Mouse (Mus musculus): ENCODE measurements around the gene Lonp1.
A peak's percentile ranks its signal among the peaks of the same experiment; 100 is the strongest.
"Not testable (repeated sequence)": the region's sequence is repeated elsewhere in the genome, so short reads cannot be mapped to it uniquely, and the experiment has no call there.

Gene Lonp1

DNA sequence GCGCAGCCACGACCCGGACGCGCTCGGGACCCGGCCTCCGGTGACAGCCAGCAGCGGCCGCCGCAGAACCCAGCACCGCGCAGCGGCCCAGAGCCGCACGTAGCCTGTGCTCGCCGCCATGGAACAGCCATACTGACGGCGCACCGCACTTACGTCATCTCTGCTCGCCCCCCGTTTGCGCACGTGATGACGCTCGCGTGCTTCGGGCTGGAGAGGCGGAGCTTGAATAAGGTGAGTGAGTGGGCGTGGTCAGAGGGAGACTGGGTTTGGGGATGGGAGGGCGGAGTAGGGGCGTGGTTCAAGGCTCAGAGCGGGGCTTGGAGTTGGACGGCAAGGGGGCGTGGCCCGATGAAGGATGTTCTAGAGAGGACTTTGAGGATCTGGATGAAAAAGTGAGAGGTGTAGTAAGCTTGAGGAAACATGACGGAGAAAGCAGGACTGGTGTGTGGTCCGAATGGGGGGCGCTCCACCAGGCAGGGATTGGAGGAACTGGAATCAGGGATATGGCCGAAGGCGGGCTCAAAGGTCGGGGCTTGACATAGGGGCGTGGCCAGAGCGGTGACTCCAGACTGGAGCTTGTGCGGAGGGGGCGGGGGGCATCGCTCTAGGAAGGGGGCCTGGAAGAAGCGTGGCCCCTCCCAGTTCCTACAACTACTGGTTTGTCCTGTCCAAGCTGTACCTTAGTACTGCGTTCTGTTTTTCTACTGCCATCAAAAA, at the start of gene Lonp1:
Lonp1 (minus strand) TSS at position 134 of the 717 bp plus-strand sequence.
- DNase-seq: peak; percentile 97

DNA sequence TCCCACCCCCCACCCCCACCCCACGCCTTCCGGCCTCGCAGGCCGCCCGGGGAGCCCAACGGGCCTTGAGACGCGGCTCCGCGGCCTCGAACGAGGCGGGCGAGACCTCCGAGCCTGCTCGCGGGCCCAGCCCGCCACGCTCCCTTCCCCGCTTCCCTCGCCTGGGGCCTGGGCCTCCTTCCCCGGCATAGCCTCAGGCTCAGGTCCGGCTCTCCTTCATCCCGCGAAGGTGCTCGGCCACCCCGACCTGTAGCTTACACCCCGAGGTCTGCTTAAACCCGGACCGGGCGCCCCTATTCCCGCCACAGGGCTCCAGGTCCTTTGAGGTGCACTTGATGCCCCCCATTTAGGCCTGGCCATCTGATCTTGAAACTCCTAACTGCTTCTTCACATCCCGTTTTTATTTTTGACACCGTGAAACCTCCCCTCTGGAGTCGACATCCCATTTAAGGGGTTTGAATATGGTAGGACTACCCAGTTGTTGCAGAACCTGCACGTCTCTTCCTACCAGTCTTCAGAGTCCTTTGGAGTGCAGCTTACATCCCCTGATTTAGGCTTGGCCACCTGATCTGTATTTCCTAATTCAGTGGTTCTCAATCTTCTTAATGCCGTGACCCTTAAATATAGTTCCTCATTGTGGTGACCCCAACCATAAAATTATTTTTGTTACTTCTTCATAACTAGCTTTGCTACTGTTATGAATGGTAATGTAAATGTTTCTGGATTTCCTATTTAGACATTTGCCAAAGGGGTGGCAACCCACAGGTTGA, 47.1 kb upstream of the Lonp1 start:
- no peak for DNase-seq

DNA sequence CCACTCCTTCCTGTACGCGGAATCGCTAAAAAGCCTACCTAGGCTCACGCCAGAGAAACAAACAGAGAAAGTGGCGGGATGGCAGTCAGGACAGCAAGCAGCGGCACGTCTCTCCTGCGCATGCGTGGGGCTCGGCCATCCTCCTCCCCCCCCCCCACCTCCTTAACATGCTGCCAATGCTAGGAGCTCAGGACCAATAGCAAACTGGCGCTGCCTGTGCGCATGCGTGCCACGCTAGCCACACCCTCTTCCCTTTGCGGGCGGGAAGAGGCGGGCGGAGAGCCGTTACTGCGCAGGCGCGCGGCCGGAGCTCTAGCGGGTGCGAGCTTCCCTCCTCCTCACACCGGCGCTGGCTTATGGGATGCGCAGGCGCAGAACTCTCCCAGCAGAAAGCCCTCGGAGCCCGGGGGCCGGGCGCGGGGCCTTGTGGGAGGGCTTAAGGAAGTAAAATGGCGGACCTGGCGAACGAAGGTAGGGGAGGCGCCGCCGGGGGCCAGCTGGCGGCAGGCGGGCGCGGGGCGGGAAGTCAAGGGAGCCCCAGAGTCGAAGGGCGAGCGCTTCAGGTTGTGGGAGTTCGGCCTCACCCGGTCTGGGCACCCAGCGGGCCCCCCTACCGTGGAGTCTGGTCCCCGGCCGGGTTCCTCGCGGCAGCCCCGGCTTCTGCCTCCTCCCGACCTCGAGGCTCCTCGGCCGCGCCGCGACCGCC, 46.4 kb upstream of the Lonp1 start, which contains the start of gene Ranbp3:
Ranbp3 (plus strand) TSS at position 354 of the 706 bp plus-strand sequence.
- DNase-seq: peak; percentile 100

DNA sequence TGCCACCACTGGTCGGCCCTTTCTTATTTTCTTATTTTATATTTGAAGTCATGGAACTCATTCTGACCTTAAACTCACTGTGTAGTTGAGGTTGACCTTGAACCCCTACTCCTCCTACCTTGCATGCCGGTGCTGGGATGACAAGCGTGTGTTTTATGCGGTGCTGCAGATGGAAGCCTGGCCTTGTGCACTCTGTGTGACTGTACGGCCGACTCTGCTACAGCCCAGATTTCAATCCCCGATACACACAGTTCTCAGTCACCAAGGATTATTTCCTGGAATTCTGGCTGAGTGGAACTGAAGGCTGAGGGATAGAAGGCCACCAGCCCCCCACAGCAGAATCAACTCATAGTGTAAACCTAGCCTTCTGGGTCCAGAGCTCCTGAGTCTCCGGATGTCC, 43.1 kb upstream of the Lonp1 start:
- DNase-seq: no peak

DNA sequence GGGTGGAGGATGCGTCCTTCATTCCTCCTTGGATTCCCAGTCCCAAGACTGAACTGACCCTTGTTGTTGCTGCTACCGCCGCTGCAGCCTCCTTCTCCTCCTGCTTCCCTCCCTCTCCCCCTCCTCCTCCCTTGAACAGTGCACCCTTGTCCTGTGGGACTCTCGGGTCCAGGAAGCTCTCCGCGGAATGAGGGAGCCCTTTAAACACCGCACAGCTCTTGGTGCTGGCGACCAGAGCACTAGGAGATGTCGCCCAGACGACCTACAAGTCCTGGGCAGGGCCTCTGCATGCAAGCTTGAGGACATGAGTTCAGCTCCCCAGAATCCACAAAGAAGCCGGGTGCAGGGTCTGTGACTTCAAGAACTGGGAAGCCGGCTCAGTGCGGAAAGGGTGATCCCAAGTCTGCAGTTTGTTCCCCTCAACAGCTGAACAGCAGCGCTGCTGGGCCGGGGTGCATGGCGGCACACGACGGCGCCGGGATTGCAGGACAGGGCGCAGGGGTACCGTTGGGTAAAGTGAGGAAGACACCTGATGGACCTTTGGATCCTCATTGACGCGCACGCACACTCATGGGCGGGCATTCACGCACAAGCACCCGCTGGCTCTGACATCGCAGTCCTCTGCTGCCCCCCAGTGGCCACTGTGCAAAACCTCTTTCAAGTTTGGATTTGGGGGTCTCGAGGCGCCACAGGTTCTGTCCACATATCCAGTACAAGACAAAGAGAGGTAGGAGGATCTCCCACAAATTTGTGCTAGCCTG, 41.9 kb upstream of the Lonp1 start:
- DNase-seq: peak; percentile 87

DNA sequence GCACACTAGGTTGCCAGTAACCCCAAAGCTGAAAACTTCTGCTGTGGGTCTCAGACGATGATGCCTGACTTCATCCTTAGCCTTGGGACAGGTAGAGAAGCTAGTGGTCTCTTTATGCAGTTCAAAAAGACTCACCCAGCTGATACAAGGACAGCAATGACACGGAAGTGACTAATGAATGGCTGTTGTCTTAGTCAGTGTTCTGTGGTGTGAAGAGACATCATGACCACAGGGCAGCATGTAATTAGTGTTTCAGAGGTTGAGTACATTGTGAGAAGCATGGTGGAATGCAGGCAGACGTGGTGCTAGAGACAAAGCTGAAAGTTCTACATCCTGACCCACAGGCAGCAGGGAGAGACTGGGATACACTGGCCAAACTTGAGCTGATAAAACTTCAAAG, 40.9 kb upstream of the Lonp1 start:
- DNase-seq: no peak

DNA sequence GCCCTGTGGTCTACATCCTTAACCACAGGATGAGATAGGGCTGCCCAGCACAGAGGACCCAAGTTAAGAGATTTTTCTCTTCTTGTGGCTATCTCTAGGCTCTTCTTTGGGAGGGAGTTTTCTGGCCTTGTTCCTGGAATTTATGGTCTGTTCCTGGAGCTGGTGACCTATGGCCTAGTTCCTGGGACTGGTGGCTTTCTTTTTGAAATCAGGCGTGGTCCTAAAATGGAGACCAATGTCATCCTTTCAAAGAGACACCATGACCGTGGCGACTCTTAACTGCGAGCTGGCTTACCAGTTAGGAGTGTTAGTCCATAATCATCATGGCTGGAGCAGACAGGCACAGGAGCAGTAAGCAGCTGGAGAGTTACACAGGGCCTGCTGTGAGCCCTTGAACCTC, 39.7 kb upstream of the Lonp1 start:
- no peak for DNase-seq

DNA sequence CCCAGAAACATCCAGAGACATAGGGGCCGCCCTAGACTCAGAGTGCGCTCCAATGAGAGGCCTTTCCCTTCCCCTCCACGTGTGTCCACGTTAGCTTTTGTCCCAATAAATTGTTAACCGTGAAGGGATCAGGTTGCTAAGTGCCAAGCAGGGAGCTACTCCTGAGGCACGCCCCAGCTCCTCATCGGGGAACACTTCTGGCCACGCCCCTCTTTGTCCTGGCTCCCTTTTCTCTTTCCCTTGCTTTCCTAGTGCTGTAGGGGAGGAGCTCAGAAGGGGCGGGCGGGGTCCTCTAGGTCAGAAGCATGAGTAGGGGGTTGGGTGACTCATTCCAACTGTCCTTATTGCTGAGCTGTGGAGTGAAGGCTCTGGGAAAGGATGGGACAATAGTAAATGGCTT, 37.6 kb upstream of the Lonp1 start:
- DNase-seq: no peak

DNA sequence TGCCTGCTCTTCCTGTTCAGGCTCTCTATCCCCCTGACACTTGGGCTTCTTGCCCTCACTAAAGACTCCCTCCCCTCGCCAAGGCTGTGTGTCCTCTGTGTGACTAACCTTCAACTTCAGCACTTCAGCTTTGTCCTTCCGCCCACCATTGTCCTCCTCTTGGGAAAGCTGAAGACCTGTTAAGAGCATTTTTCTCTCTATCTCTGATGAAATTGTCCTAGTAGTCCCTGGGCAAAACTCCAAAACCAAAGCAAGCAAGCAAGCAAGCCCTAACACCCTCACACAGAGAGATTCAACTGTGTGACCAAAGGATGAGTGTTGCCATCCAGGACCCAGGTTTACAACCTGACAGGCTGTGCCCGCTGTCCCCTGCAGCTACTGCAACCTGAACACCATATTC, 37.0 kb upstream of the Lonp1 start:
- DNase-seq: no peak

DNA sequence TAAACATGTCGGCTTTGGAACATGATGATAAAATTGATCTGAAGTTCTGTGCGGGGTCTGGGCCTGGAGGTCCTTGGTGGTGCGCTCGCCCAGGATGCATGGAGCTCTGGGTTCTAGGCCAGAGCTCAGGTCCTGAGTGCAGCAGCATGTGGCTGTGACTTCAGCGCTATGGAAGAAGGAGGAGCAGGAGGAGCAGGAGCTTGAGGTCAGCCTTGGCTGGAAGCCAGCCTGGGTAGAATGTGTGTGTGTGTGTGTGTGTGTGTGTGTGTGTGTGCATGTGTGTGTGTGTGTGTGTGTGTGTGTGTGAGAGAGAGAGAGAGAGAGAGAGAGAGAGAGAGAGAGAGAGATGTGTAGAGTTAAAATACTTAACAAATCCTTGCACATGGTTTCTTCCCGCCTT, 29.5 kb upstream of the Lonp1 start:
- no peak for DNase-seq

DNA sequence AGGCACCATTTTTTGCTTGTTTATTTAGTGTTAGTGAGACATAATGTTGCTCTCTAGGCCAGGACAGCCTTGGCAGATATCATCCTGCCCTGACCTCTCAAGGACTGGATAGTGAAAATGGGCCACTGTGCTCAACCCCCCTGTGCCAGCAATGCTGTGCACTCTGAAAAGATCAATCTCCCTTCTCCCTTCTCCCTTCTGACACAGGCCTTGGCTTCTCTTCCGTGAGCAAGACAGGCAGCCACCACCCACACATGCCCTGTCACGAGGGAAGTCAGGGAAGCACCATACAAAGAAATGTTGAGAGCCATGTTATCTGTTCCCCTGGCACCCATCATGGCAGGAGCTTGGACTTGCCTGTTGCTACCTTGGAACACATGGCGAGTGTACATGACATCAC, 28.6 kb upstream of the Lonp1 start:
- DNase-seq: no peak

DNA sequence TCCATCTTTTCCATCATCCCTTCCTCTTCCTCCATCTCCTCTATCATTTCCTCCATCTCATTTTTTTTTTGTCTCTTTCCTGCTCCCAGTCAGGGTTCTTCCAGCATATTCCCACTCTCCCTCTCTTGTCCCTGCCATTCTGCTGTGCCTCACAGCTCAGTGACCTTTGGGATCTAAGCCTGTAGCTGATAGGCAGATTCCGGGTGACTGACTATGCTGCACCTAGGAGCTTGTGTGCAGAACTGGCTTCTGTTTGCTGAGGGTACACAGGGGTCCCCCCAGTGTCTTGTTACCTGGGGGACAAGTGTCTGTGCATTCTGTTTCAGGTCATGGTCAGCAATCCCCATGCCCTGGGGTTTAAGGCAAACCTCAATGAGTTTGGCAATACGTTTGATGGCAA, 28.1 kb upstream of the Lonp1 start:
- DNase-seq: no peak

DNA sequence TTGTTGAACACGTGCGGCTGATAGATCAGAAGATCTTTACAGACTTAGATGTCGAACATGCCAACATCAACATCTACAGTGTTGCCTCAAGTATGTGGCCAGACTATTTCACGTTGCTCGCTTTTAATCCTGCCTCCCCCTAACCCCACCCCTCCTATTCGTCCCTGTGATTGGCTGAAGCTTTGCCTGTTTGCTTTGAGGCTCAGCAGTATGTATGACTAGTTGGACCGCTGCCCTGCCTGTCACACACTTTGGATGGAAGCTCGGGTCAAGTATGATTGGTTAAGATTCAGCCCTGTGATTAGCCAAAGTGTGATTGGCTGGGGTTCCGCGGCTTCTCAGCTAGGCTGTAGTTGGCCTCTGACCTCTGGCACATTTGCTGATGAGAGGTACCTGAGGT, 25.1 kb upstream of the Lonp1 start:
- DNase-seq: no peak

DNA sequence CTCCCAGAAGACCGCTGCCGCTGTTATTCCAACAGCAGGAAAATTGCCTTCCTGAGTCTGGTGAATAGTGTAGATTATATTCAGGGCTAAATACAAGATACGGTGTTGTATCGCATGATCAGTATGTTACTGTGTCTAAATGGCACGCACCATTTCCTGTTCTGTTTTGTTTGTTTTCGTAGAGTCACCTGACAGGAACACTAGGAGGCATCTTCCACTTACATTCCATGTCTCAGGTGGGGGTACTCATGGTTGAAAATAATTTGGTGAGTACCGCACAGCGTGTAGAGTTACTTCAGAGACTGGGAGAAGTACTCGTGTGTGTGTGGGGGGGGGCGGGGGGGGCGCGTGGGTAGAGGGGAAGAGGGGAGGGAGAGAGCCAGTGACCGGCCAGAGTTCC, 20.9 kb upstream of the Lonp1 start:
- no peak for DNase-seq

DNA sequence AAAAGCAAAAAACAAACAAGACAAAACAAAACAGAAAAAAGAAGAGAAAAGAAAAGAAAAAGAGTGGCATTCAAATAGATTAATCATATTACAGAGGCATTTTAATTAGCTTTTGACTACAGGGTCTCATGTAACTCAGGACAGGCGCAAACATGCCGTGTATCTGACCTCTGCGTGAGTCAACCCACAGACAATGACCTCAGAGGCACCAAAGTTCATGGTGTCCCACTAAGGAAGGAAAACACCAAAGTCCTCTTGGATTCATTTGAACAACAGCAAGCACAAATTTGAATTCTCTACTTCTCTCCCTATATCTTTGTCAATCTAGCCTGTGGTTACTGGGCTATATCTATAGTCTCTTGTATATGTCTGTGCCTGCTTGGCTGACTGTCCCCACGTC, 16.6 kb upstream of the Lonp1 start:
- no peak for DNase-seq

DNA sequence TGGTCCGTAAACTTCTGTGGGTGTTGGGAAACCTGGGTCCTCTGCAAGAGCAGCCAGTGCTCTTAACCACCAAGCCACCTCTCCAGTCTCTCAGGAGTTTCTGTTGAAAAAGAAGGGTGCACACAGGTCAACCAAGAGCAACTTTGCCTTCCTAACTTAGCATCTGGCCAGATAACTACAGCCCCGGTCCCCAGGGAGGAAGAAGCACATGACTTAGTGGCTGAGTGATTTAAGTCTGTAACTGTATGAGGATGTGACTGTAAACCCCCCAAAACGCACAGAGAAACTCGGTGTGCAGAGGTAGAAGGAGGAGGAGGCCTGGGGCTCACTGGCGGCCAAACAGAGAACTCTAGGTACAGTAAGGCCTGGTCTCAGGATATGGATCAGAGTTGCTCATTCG, 7.3 kb upstream of the Lonp1 start:
- no peak for DNase-seq

DNA sequence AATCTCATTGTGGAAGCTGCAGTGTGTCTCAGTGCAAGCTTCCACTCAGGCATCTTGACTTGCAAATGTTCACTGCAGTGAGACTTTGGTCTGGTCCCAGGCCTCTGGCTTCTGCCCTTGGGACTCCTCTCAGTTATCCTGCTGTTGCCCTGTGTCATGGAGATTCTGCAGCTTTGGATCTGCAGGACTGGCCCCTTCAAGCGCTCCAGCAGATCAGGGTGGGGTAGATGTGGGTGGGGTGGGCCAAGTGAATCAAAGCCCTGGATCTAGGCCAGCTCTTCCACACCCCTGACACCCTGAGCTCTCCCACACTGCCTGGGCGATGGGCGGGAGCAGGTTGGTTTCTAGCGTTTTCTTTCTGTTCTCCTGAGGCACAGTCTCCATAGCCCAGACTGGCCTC, 5.1 kb upstream of the Lonp1 start:
- no peak for DNase-seq

DNA sequence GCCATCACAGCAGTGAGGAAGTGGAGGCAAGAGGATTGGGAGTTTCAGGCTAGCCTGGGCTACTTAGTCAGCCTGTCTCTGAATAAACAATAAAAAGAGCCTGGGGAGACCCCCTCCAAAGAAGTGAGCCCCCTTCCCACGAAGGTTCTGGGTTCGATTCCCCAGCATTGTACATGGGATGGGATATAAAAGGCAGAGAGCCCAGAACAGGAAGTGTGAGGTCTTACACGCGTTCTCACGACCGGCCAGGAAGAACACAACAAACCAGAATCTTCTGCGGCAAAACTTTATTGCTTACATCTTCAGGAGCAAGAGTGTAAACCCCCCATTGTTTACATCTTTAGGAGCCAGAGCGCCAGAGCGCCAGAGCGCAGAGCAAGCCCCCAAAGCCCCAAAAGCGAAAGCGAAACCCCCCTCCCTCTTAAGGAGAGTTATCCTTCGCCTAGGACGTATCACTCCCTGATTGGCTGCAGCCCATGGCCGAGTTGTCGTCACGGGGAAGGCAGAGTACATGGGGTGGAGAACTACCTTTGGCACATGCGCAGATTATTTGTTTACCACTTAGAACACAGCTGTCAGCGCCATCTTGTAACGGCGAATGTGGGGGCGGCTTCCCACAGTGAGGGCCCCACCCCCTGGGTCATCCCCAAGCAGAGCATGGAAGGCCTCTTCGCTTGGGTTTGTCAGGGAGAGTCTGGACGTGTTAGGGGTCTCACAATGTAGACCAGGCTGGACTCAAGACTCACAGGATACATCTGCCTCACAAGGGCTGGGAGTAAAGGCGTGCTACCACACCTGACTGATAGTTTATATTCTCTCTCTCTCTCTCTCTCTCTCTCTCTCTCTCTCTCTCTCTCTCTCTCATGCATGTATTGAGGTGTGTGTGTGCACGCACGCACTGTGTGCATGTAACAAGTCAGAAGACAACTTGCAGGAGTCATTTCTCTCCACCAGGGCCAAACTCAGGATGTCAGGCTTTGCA, 3.4 kb upstream of the Lonp1 start:
- DNase-seq: not testable (repeated sequence)

DNA sequence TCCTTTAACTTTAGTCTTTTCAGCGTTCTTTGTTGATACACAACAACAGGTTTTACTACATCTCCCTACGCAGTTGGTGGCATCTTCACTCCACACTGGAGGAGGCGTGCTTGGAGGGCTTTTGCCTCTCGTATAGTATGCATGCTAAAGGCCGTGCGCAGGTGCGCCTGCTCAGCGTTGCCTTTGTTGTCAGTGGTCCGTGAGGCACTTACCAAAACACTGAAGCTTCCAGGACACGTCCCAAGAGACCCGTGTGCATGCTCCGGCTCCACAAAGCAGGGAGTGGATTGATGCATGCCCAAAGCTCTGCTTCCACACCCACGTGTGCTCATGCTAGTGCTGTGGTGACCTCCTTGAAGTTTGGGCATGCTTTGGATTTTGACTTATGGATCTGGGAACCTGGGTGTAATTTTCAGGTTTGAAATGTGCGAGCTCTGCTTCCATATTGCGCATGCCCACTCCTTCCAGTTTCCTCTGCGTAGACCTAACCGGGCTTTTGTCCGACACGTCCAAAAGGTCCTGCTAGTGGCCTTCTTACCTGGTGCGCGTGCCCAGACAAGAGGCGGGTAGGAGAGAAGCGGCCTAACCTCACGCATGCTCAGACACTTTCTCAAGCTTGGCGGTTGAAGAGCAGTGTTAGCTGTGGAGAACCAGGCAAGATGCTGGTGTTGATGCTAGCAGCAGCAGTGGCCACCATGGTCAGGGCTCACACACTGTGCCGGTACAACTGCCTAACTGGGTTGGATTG, 1.0 kb upstream of the Lonp1 start, which contains the start of gene Catsperd:
Catsperd (plus strand) TSS at position 614 of the 748 bp plus-strand sequence.
- no peak for DNase-seq

DNA sequence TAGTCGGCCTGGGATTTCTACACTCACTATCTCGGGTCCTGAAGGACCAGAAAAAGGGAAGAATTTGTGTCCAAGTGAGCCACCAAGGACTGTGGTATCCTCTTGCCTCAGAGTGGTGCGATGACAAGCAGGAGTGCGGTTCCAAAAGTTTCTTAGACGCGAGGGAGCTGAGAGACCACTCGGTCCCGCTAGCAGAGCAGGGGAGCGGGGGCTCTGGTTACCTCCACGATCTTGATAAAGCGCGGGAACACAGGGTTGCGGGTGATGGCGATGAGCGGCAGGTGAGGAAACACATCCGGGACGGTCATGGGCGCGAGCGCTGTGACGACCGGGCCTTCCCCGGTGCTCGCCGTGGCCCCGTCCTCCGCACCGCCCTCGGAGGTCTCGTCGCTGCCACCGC, 427 bp downstream of the Lonp1 start:
- DNase-seq: no peak

DNA sequence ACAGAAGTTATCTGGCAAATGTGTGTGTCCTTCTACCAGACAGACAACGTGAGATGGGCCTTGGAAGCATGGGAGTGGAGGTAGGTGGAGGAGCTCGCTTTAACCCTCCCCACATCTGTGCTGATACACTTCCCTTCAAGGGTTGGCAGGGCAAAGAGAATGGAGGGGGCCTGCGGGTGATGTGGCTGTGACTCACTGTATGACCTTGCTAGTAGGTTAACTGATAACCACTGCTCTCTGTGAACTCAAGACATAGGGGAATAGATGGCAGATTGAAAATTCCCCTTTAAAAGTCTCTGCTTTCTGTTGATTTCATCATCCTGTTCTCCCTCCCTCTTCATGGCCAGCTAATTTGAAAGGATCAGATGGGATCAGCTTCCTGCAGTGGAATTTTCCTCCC, 1.2 kb downstream of the Lonp1 start:
- DNase-seq: no peak

Data from thymus, postnatal 14 days (tissue).